Mouse (Mus musculus): ENCODE results near the gene Rundc3a. TPM values are rescaled to one million over a fixed set of nuclear protein-coding genes. Genes with fewer than 3 reads are reported as not detected.
A peak's percentile ranks its signal among the peaks of the same experiment; 100 is the strongest.
"Not testable (repeated sequence)": the region's sequence is repeated elsewhere in the genome, so short reads cannot be mapped to it uniquely, and the experiment has no call there.

The Rundc3a gene
- polyA plus RNA-seq, 1 experiment = not detected

DNA sequence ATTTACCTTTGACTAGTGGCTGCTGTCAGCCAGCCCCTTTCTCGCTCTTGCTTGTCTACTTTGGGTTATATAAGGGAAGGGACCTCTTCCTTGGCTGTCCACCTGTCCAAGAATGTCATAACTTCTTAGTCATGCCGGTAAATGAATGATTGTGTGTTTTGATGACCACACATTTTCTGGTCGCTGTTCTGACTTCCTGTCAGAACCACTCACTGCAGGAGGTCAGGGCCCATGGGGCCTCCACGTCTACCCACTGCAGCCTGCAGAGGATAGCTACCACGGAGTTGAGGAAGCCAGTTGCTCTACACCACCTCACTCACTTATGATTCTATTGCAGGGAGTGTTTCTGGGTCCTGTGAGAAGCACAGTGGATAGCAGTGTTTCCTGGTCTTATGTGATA is 7.1 kb upstream of the Rundc3a start:
- no peaks in the 10 kb centered on the region for H3K4me1 ChIP-seq (ENCODE audit: control insufficient read depth, insufficient read depth, low read length)
- no peak overlapping the region for H3K4me3 ChIP-seq (ENCODE audit: insufficient read depth, low read length)
- TF ChIP-seq POLR2A (IDR thresholded peaks at IDR 0.05; ENCODE audit: borderline replicate concordance, low read depth, low read length) = no peak
- no peak for TF ChIP-seq CTCF (IDR thresholded peaks at IDR 0.05; ENCODE audit: low read depth, low read length)
- H3K27ac ChIP-seq (ENCODE audit: insufficient read depth, low read depth, low read length) = no peak overlapping the region

DNA sequence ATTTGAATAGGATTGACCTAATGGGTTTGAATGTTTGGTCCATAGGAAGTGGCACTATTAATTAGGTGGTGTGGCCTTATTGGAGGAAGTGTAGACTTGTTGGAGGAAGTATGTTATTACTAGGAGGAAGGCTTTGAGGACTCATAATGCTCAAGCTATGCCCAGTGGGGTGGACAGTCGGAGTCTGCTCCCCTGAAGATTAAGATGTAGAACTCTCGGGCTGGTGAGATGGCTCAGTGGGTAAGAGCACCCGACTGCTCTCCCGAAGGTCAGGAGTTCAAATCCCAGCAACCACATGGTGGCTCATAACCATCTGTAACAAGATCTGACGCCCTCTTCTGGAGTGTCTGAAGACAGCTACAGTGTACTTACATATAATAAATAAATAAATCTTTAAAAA is 3.8 kb upstream of the Rundc3a start:
- H3K4me3 ChIP-seq (ENCODE audit: insufficient read depth, low read length); H3K27ac ChIP-seq (ENCODE audit: insufficient read depth, low read depth, low read length); H3K4me1 ChIP-seq (ENCODE audit: control insufficient read depth, insufficient read depth, low read length): not testable (repeated sequence)

DNA sequence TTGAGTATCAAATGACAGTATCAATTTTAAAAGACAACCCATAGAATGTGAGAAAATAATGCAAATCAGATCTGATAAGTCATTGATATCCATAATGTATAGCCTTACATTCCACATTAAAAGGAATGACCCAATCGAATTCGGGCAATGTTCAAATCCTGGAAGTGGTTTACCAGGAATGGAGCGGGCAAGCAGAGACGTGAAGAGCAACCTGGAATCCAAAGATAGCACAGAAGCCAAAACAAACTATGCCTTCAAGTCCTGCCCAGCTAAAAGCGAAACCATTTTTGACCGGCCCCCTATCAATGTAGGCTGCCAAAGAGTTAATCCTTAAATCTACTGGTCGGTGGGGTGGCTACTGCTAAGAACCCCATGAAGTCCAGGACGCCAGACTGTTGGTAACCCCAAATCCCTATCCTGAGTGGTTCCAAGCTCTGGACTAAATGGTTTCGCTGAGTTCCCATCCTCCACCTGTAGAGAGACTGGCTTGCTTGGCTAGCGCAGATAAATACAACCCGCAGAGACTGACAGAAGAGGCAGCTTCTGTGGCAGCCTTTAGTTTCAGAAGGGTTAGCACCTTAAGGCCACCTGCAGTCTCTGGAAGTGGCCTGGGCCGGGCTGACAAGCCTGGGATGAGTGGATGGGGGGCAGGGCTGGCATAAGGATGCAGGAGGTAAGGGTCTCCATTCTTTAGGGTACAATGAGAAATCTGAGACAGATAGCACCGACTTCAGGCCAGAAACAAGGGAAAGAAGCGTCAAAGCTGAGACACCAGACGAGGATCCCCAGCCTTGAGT is 564 bp upstream of the Rundc3a start:
- Histone ChIP-seq H3K4me3 (ENCODE audit: insufficient read depth, low read length) (no peak overlapping the region), H3K27ac (ENCODE audit: insufficient read depth, low read depth, low read length) (no peak overlapping the region), H3K4me1 (ENCODE audit: control insufficient read depth, insufficient read depth, low read length) (peaks cover 8% of the 10 kb centered on the region)
- TF ChIP-seq POLR2A (IDR thresholded peaks at IDR 0.05; ENCODE audit: borderline replicate concordance, low read depth, low read length) (no peak), CTCF (IDR thresholded peaks at IDR 0.05; ENCODE audit: low read depth, low read length) (no peak)

DNA sequence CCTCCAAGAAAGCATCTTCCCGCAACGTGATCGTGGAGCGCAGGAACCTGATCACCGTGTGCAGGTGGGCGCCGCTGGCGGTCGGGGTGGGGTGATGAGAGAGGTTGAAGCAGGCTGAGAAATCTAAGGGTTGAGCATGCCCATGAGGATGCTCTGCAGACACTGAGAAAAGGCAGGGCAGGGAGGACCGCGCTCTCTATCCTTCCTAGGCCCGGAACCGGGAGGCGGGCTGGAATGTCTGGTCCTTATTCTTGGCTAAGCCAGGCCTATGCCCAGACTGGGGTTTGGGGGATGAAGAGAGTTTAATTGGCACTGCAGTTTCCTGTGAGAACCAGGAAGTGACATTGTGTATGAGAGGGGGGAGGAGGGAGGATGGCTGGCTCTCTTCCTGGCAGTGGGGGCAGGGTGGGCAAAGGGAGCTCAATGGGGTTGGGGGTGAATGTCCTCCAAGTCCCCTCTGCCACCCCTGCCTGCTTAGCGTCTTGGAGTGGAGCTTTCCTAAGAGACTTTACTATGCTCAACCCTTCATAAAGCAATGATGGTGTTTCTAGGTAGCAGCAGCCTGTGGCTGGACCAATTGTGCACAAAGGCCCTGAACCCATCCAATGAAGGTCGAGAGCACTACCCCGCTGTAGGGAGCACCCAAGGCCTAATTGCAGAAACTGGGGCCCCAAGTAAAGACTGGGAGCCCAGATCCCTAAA is 667 bp downstream of the Rundc3a start:
- peak overlapping the region; percentile 26 for H3K4me3 ChIP-seq (ENCODE audit: insufficient read depth, low read length)
- no peak overlapping the region for H3K27ac ChIP-seq (ENCODE audit: insufficient read depth, low read depth, low read length)
- TF ChIP-seq POLR2A (IDR thresholded peaks at IDR 0.05; ENCODE audit: borderline replicate concordance, low read depth, low read length) (no peak), CTCF (IDR thresholded peaks at IDR 0.05; ENCODE audit: low read depth, low read length) (no peak)
- peaks cover 8% of the 10 kb centered on the region for H3K4me1 ChIP-seq (ENCODE audit: control insufficient read depth, insufficient read depth, low read length)

DNA sequence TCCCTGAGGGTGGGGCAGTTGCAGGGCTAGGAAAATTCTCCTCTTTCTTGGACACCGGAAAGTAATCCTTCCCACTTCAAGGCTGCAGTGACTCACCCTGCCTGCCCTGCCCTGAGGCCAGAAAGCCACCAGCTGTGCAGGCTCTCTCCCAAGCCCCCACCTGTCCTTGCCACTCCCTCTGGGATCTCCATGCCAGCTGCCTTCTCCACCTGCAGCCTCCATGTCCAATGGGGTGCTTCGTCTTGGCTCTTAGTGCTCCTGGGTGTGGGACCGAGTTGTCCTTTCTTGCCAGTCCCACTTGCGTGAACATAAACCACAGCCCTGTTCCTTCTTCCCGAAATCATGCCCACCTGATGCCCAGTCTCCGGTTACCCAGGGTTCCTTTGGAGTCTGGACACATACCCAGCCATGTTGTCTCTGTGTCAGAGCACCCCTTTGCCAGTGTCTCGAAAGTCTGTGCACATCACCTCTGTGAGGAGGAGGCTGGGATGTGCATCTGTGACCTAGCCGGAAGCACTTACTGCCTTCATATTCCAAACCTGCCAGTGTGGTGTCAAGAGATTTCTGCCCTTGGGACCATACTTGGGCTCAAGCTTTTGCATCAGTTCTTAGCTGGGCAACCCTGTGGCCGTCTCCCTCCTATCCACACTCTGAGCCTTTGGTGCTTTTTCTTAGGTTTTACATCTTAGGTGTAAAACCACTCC is 1.4 kb downstream of the Rundc3a start:
- H3K4me1 ChIP-seq (ENCODE audit: control insufficient read depth, insufficient read depth, low read length) = peaks cover 8% of the 10 kb centered on the region
- no peak overlapping the region for H3K27ac ChIP-seq (ENCODE audit: insufficient read depth, low read depth, low read length)
- TF ChIP-seq POLR2A (IDR thresholded peaks at IDR 0.05; ENCODE audit: borderline replicate concordance, low read depth, low read length) (no peak), CTCF (IDR thresholded peaks at IDR 0.05; ENCODE audit: low read depth, low read length) (no peak)
- no peak overlapping the region for H3K4me3 ChIP-seq (ENCODE audit: insufficient read depth, low read length)

DNA sequence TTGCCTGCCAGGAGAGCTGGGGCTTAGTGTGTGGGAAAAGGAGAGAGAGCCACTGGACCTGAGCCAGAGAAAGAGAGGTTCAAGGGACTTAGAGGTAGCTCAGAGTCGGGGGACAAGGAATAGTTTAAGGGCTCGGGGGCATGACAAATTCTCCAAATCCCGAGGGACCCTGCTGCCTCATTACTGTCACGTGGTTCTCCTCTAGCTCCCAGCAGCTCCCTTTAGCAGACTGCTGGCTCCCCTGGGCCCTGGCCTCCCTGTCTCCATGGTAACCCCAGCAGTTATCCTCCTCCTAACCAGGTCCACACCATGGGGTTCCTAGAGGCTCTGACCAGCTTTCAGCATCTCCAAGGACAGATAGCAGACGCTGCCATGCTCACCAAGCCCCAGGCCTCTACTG is 2.0 kb downstream of the Rundc3a start:
- TF ChIP-seq POLR2A (IDR thresholded peaks at IDR 0.05; ENCODE audit: borderline replicate concordance, low read depth, low read length) = no peak
- peaks cover 8% of the 10 kb centered on the region for H3K4me1 ChIP-seq (ENCODE audit: control insufficient read depth, insufficient read depth, low read length)
- H3K4me3 ChIP-seq (ENCODE audit: insufficient read depth, low read length) = no peak overlapping the region
- H3K27ac ChIP-seq (ENCODE audit: insufficient read depth, low read depth, low read length) = no peak overlapping the region

DNA sequence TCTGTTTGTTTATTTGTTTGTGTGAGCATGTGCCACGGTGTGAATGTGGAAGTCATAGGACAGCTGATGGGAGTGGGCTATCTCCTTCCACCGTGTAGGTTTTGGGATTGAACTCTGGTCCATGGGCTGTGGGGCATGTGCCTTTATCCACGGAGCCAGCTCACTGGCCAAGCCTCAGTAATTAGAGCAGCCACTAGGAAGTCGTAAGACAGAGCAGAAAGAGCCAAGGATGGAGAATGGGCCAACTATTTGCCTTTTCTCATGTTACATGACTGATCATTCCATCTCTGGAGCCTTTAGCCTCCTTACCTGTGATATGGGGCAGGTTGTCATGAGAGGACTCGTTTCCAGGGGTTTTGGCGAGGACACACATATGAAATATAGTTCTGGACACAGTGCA is 3.1 kb downstream of the Rundc3a start:
- Histone ChIP-seq H3K27ac (ENCODE audit: insufficient read depth, low read depth, low read length) (no peak overlapping the region), H3K4me3 (ENCODE audit: insufficient read depth, low read length) (no peak overlapping the region), H3K4me1 (ENCODE audit: control insufficient read depth, insufficient read depth, low read length) (peaks cover 8% of the 10 kb centered on the region)
- no peak for TF ChIP-seq CTCF (IDR thresholded peaks at IDR 0.05; ENCODE audit: low read depth, low read length)
- TF ChIP-seq POLR2A (IDR thresholded peaks at IDR 0.05; ENCODE audit: borderline replicate concordance, low read depth, low read length) = no peak

DNA sequence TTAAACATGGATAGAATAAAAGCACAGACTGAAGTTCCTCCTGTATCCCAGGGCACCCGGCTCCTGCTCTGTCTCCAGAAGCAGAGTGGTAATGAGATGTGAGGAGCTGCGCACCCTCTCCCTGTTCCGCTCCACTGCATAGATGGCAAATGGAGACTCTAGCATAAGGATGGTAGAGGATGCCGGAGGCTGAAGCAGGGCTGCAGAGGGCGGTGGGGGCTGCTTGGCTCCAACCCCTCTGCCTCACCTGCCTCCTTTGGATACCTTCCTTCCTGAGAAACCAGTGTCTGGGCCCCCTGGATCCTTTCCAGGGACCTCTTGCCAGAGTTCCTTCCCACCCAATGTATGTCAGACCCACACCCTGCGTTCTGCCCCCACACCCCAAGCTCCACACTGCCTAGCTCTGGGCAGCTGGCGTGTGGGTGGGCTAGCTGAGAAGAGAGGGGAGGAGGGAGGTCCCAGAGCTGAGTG is 3.5 kb downstream of the Rundc3a start:
- peaks cover 8% of the 10 kb centered on the region for H3K4me1 ChIP-seq (ENCODE audit: control insufficient read depth, insufficient read depth, low read length)
- no peak overlapping the region for H3K27ac ChIP-seq (ENCODE audit: insufficient read depth, low read depth, low read length)
- TF ChIP-seq CTCF (IDR thresholded peaks at IDR 0.05; ENCODE audit: low read depth, low read length) = no peak
- TF ChIP-seq POLR2A (IDR thresholded peaks at IDR 0.05; ENCODE audit: borderline replicate concordance, low read depth, low read length) = no peak
- H3K4me3 ChIP-seq (ENCODE audit: insufficient read depth, low read length) = no peak overlapping the region

DNA sequence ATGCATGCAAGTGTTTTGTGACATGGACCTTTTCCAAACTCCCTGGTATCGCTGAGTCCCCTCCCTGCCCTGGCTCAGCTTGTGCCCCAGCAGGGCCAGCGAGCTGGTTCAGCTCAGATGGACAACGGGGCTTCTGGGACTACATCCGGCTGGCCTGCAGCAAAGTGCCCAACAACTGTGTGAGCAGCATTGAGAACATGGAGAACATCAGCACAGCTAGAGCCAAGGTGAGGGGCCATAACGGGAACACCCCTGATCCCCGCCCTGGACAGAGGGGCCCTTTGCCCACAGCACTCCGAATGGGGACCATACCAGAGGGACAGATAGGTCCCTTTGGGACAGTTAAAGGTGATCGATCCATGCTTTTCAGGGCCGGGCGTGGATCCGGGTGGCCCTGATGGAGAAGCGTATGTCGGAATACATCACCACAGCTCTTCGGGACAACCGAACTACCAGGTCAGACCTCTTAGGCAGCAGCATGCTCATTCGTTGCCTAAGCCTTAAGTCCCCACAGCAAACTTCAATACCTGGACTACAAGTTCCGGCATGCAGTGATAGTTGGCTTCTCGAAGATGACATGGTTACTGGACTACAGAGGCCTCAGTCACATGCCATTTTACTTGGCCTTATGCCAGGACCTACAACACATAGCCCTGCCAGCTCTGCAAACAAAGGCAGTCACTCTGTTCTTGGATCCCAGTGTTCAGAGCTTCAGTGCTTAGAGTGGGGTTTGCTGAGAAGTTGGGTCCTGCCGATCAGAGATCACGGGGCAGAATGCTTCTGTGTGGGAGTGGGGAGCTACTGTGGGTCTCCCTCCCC is 5.0 kb downstream of the Rundc3a start:
- peaks cover 3% of the 10 kb centered on the region for H3K4me1 ChIP-seq (ENCODE audit: control insufficient read depth, insufficient read depth, low read length)
- no peak for TF ChIP-seq POLR2A (IDR thresholded peaks at IDR 0.05; ENCODE audit: borderline replicate concordance, low read depth, low read length)
- TF ChIP-seq CTCF (IDR thresholded peaks at IDR 0.05; ENCODE audit: low read depth, low read length) = no peak
- no peak overlapping the region for H3K4me3 ChIP-seq (ENCODE audit: insufficient read depth, low read length)
- no peak overlapping the region for H3K27ac ChIP-seq (ENCODE audit: insufficient read depth, low read depth, low read length)

All from bone marrow macrophage, adult 2 months (primary cell).